Mouse (Mus musculus) left cerebral cortex, adult 18-20 months (tissue): ENCODE results near the gene Scube2. TPM values are rescaled to one million over a fixed set of nuclear protein-coding genes. Genes with fewer than 3 reads are reported as not detected.
A peak's percentile ranks its signal among the peaks of the same experiment; 100 is the strongest.

Experiments
- DNase-seq, 2 experiments: peaks; one replicate each; pipeline ENCODE4 v3.0.0; 2021 to 2022; ENCODE audit warnings: low spot score in 2 of 2, mixed read lengths in 1 of 2
- total RNA-seq, 2 experiments: library from RNA; stranded (reverse); gene quantifications; 2 replicates each; pipeline ENCODE4 v1.2.3; 2021

Scube2 gene
- total RNA-seq, 2 experiments from 2014 or later: 0.93 to 1.1 TPM

- no peak for DNase-seq
These were observed 62.0 kb downstream of the Scube2 start for GRCm38 (mm10) chr7:109803516-109803915.

GRCm38 (mm10) chr7:109800626-109801025 is 64.9 kb downstream of the Scube2 start:
- DNase-seq: peak in 1 of 2 experiments; percentile 49

- no peak for DNase-seq
These were observed 66.3 kb downstream of the Scube2 start for GRCm38 (mm10) chr7:109799168-109799567.

- no peak for DNase-seq
These were observed 69.9 kb downstream of the Scube2 start for GRCm38 (mm10) chr7:109795564-109795963.

GRCm38 (mm10) chr7:109794556-109794955 is 70.9 kb downstream of the Scube2 start:
- DNase-seq: no peak

- peak; percentile 35 to 69 for DNase-seq
These were observed 72.7 kb downstream of the Scube2 start for GRCm38 (mm10) chr7:109792759-109793158.

- DNase-seq: no peak
These were observed 74.7 kb downstream of the Scube2 start for GRCm38 (mm10) chr7:109790818-109791217.

- DNase-seq: no peak
These were observed 77.6 kb downstream of the Scube2 start for GRCm38 (mm10) chr7:109787860-109788259.

- no peak for DNase-seq
These were observed 82.2 kb downstream of the Scube2 start for GRCm38 (mm10) chr7:109783281-109783680.

GRCm38 (mm10) chr7:109781470-109782203 is 83.8 kb downstream of the Scube2 start, which contains the start of gene Nrip3:
Gene Nrip3 (minus strand): TSS chr7:109782025.
- DNase-seq: peak; percentile 72 to 76

GRCm38 (mm10) chr7:109781087-109781469 is 84.4 kb downstream of the Scube2 start:
- no peak for DNase-seq

- DNase-seq: no peak
These were observed 93.2 kb downstream of the Scube2 start for GRCm38 (mm10) chr7:109772251-109772650.

- DNase-seq: no peak
These were observed 96.6 kb downstream of the Scube2 start for GRCm38 (mm10) chr7:109768699-109769383.

- no peak for DNase-seq
These were observed 97.7 kb downstream of the Scube2 start for GRCm38 (mm10) chr7:109767575-109768350.

GRCm38 (mm10) chr7:109764009-109764408 is 101.5 kb downstream of the Scube2 start:
- no peak for DNase-seq

GRCm38 (mm10) chr7:109756291-109756690 is 109.2 kb downstream of the Scube2 start:
- no peak for DNase-seq

GRCm38 (mm10) chr7:109754034-109754433 is 111.4 kb downstream of the Scube2 start:
- no peak for DNase-seq

- peak; percentile 75 to 89 for DNase-seq
These were observed 113.2 kb downstream of the Scube2 start, which contains the start of gene Tmem9b for GRCm38 (mm10) chr7:109752008-109752925. Gene Tmem9b (minus strand): TSS chr7:109752875.

- DNase-seq: no peak
These were observed 114.0 kb downstream of the Scube2 start for GRCm38 (mm10) chr7:109751427-109752007.
